Mouse (Mus musculus) gastrocnemius, postnatal 14 days (tissue): Measurements from ENCODE around the gene H2-M5. TPM values are rescaled to one million over a fixed set of nuclear protein-coding genes. Genes with fewer than 3 reads are reported as not detected.
A peak's percentile ranks its signal among the peaks of the same experiment; 100 is the strongest.
"Not testable (repeated sequence)": the region's sequence is repeated elsewhere in the genome, so short reads cannot be mapped to it uniquely, and the experiment has no call there.

ENCODE experiments used
- DNase-seq: peaks from one replicate; pipeline ENCODE4 v3.0.0; 2021; ENCODE audit warnings: mixed read lengths
- intact Hi-C: fragments of 180-260 bp; cut with DNase I; formaldehyde crosslinking; loops from one replicate; pipeline ENCODE4 v1.15.1; 2025; ENCODE audit warnings: low total_unique reads
- long read RNA-seq, 2 experiments: library from polyadenylated mRNA; stranded (forward); transcript quantifications; one replicate each; pipeline ENCODE4 v2.0.0; 2021
- total RNA-seq, 2 experiments: library from RNA; stranded (reverse); gene quantifications; 2 replicates each; pipeline ENCODE4 v1.2.3; 2021

The H2-M5 gene
- total RNA-seq, result not detected
- long read RNA-seq, experiment 1, result 0 reads
- long read RNA-seq, experiment 2, result 0 reads

- no peak for DNase-seq
- intact Hi-C loops, result no loop called here
These were observed at the start of gene H2-M5 for GRCm38 (mm10) chr17:36989437-36989836. Gene H2-M5, minus strand, starts transcription at chr17:36989537.

- DNase-seq, result no peak
These were observed 39.8 kb upstream of the H2-M5 start for GRCm38 (mm10) chr17:37029162-37029561.

GRCm38 (mm10) chr17:37028683-37029120, 39.4 kb upstream of the H2-M5 start:
- DNase-seq, result peak; percentile 86
- intact Hi-C loops, result no loop called here

More at GRCm38 (mm10) chr17:37029162-37029561, 39.8 kb upstream of the H2-M5 start:
- intact Hi-C loops, result no loop called here

DNA sequence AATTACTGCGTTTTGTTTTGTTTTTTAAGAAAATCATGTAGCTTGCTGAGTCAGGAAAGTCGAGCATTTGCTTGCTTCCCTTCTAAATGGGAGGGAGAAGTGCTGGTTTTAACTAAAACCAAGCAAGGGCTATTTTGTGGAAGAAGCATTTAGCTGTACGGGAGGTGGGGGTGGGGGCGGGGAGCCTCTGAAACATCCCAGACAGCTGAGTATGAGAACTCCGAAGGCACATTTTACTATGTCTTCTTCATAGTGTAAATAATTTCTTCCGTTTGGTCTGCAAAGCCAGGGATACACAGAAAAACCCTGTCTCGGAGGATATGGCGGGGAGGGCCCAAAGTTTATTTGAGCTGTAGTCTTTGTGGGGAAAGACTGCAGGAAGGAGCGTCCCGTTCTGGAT, 38.9 kb upstream of the H2-M5 start:
- no peak for DNase-seq
- intact Hi-C loops, result no loop called here

DNA sequence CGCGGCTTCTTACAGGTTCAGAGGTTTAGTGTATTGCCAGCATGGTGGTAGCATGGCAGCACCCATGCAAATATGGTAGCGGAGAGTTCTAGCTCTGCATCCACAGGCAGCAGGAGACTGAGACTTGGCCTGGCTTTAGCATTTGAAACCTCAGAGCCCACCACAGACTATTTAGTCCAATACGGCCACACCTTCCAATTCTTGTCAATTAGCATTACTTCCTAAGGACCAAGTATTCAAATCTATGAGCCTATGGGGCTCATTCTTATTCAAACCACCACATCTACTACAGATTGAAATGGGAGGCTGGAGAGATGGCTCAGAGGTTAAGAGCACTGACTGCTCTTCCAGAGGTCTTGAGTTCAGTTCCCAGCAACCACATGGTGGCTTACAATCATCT, 38.1 kb upstream of the H2-M5 start:
- no peak for DNase-seq
- intact Hi-C loops, result no loop called here

- intact Hi-C loops, result no loop called here
- no peak for DNase-seq
These were observed 37.1 kb upstream of the H2-M5 start for GRCm38 (mm10) chr17:37026425-37026824.

- DNase-seq, result no peak
- intact Hi-C loops, result no loop called here
These were observed 33.6 kb upstream of the H2-M5 start, which contains the start of gene Mog for GRCm38 (mm10) chr17:37022628-37023576. Gene Mog, minus strand, starts transcription at chr17:37023398.

- DNase-seq, intact Hi-C loops: not testable (repeated sequence)
These were observed 29.9 kb upstream of the H2-M5 start for GRCm38 (mm10) chr17:37019242-37019641.

- intact Hi-C loops, result no loop called here
- no peak for DNase-seq
These were observed 29.0 kb upstream of the H2-M5 start for GRCm38 (mm10) chr17:37018328-37018727.

GRCm38 (mm10) chr17:37016333-37016732, 27.0 kb upstream of the H2-M5 start:
- intact Hi-C loops, result no loop called here
- DNase-seq, result no peak

- intact Hi-C loops, result no loop called here
- no peak for DNase-seq
These were observed 22.8 kb upstream of the H2-M5 start for GRCm38 (mm10) chr17:37012141-37012540.

DNA sequence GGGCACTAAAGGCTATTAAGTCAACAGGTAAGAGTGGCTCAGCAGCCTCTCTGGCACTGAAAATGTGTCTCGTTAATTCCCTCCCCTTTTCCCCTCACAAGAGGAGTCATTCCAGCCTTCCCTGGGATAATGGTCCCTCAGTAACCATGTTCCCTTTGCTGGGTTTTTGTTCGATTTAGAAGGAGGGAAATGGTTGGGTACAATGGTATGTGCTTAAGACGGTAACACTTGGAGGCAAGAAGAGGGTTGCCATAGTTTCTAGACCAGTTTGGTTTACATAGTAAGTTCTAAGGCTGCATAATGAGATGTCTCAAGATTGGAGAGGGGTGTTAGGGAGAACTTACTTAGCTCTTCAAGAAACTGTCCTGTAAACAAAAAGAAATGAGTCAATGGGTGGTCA, 22.4 kb upstream of the H2-M5 start:
- DNase-seq, result no peak
- intact Hi-C loops, result no loop called here

GRCm38 (mm10) chr17:37009460-37010042, 20.2 kb upstream of the H2-M5 start:
- intact Hi-C loops, result no loop called here
- DNase-seq, result no peak

DNA sequence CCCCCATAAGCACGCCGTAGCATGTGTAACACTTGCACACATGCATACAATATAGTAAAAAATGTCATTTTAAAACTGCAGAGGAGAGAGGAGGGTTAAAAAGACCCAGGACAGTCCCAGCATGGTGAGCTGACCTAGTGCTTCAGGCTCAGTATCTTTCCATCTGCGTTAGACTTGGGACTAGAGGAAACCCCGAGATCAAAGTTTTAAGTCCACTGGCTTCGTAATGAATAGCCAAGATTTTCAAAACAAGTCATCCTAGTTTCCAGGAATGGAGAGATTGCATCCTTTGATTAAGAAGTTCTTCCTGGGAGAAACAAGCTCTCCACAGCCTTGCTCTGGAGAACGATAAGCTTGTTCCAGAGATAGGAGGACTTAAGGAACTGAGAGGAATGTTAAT, 18.8 kb upstream of the H2-M5 start:
- DNase-seq, result no peak
- intact Hi-C loops, result no loop called here

DNA sequence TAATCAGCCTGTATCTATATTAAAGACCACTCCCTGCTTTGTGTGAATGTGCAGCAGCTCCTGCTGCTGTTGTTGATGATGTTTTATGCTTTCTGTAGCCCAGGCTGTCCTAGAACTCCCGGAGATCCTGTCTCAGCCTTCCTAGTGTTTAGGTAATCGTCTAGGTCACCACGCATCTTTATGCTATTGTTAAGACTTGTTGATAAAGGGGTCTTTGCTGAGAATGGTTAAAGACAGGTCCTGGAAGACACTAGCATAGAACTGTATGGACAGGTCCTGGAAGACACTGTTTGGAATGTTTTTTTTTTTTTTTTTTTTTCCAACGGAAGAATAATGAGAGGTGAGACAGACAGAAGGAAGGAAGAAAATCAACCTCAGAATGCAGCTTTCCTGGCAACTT, 14.0 kb upstream of the H2-M5 start:
- intact Hi-C loops, result no loop called here
- no peak for DNase-seq

DNA sequence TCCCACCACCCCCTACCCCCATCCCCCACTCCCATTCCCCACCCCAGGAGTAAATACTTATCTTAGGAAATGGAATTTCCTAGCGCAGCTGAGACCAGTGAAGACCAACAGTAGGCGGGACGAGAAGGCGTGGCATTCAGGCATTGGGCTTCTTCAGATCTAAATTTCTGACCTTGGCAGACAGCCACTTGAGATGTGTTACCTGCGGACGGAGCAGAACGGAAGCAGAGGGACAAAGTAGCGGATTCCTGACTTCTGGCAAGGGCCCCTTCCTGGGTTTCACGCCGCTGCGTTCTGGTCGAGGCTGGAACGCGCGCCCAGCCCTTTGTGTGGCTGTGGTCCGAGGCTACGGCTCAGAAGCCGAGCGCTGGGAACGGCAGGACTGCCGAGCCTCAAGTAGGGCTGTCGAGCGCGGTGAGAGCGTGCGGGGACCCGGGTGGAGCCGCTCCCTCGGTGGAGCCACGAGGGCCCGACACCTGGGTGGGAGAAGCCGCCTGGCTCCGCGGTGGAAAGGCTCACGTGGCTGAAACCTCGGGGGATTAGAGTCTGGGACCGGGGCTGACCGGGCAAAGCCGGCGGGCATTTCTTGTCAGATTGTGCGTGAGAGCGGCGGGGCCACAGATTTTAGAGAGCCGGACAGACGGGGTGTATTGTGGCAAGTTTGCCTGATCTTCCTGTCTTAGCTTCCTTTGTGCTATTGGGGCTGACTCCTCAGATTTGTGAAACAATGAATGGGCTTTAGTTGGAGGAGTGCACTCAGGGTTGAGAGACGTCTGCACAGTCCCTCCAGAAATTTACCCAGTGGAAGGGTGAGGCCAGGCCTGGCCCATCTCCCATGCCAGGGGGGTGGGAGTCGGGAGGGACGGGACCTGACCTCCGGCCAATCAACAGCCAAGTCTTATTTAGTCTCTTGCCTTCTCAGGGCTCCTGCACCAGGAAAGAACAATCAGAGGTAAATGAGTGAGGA, 13.3 kb upstream of the H2-M5 start:
- intact Hi-C loops, result no loop called here
- DNase-seq, result peak; percentile 27

DNA sequence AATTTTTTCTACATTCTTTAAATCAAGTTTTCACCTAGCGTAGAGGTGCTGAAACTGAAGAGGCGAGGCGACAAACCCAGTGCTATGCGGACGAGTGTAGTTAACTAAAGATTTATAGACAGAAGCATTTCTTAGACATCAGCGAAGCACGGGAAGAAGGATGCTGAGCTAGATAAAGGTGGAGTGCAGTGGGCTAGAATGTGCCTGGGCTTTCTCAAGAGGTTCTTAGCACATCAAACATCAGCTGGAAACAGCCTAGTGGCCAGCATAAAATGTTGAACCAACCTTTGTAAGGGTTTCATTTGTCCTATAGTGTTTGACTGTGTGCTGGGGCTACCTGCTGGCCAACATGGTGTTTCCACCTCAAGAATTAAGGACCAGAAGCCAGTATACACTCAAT, 11.5 kb upstream of the H2-M5 start, which contains the start of gene Zfp57:
Zfp57 (plus strand) TSS at position 301 of the 400 bp plus-strand sequence.
- intact Hi-C loops, result no loop called here
- DNase-seq, result no peak

DNA sequence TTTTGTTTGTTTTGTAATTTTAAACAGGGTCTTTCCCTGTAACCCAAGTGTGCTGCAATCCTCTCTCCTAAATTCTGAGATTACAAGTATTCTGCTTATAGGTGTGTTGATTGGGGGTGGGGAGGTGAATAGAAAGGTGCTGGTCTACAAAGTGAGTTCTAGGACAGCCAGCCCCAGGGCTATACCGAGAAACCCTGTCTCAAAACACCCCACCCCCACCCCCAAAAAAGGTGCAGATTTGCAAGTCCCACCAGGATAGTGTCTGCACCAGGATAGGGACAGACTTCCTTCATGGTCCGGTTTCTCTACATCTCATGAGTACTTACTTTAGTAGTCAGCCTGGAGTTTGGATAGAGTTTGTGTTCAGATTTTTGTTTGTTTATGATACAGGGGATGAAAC, 9.1 kb upstream of the H2-M5 start:
- intact Hi-C loops, result loop anchor here (5.0 kb wide), 1 partner anchor 81 kb away; no protein-coding TSS in a partner anchor
- no peak for DNase-seq

- intact Hi-C loops, result loop anchor here (5.0 kb wide), 1 partner anchor 80 kb away; no protein-coding TSS in a partner anchor
- DNase-seq, result peak; percentile 73
These were observed 7.8 kb upstream of the H2-M5 start for GRCm38 (mm10) chr17:36997033-36997735.
